Mouse (Mus musculus) kidney, adult 2 months (tissue): ENCODE data around the gene Neurl4. TPM values are rescaled to one million over a fixed set of nuclear protein-coding genes. Genes with fewer than 3 reads are reported as not detected.
A peak's percentile ranks its signal among the peaks of the same experiment; 100 is the strongest.

ENCODE experiments used
- DNase-seq: peaks from one replicate; pipeline ENCODE4 v3.0.0; 2021
- H3K27ac ChIP-seq: fragments of 200-500 bp; 2 replicates; pipeline ENCODE4 v1.5.1; 2012; ENCODE audit warnings: low read depth, low read length, control low read depth, inconsistent platforms; ENCODE audit not compliant: insufficient read depth
- H3K27me3 ChIP-seq: fragments of 200-500 bp; replicated peaks from 2 replicates; pipeline ENCODE4 v1.6.1; 2012; ENCODE audit warnings: mild to moderate bottlenecking, moderate library complexity, low read length, inconsistent platforms; ENCODE audit not compliant: control insufficient read depth, insufficient read depth
- H3K36me3 ChIP-seq: fragments of 200-500 bp; 2 replicates; pipeline ENCODE4 v1.6.1; 2012; ENCODE audit warnings: mild to moderate bottlenecking, moderate library complexity, low read length, inconsistent platforms; ENCODE audit not compliant: control insufficient read depth, insufficient read depth
- H3K4me1 ChIP-seq: fragments of 200-500 bp; 2 replicates; pipeline ENCODE4 v1.6.1; 2011; ENCODE audit warnings: low read length; ENCODE audit not compliant: control insufficient read depth, insufficient read depth
- H3K4me3 ChIP-seq: fragments of 200-500 bp; 2 replicates; pipeline ENCODE4 v1.5.1; 2011; ENCODE audit warnings: mild to moderate bottlenecking, low read depth, low read length, control low read depth; ENCODE audit not compliant: insufficient read depth
- CTCF ChIP-seq: fragments of 200-500 bp; conservative IDR thresholded peaks from 2 replicates; pipeline ENCODE4 v1.5.1; 2011; ENCODE audit warnings: low read depth, mild to moderate bottlenecking, control low read depth, low read length, moderate library complexity, mixed read lengths; ENCODE audit not compliant: insufficient read depth, insufficient read length
- POLR2A ChIP-seq: fragments of 200-500 bp; IDR thresholded peaks from one replicate; pipeline ENCODE4 v1.6.1; 2011; ENCODE audit warnings: low read depth, low read length, control low read depth
- WGBS: fragments of 180-500 bp; shearing (Covaris S2); methylation state at CpG from one replicate; pipeline ENCODE4 v1.1.7; 2018; 5-methylcytosine and 5-hydroxymethylcytosine counted together
- polyA plus RNA-seq: library from polyadenylated mRNA; depleted of rRNA; stranded (reverse); fragments of >200 nt; gene quantifications from 2 replicates; pipeline ENCODE4 v1.2.3, GENCODE M21; 2012

The Neurl4 gene
- polyA plus RNA-seq, 1 experiment, result 72.0 TPM

DNA sequence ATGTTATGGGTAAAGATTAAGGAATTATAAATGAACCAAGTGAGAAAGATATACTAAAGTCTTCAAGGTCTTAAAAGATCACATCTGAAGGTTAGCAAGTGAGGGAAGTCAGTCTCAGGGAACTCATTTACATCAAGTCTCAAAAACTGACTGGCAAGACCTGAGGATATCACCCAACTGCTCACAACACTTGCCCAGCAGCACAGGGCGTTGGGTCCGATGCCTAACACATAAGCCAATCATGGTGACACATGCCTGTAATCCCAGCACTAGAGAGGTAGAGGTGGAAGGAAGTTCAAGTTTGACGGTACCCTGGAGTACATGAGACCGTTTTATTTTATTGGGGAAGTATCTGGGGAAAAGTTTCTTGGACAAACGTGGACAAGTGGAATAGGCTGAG lies 17.2 kb downstream of the Neurl4 start:
- H3K27ac ChIP-seq, result no peak overlapping the region
- peaks cover 19% of the 10 kb centered on the region for H3K4me1 ChIP-seq
- no peak for TF ChIP-seq POLR2A
- TF ChIP-seq CTCF, result no peak
- peaks cover 9% of the 10 kb centered on the region; the same call in 1 of the 2 replicates for H3K36me3 ChIP-seq
- no peak overlapping the region for H3K4me3 ChIP-seq
- no peak for DNase-seq
- H3K27me3 ChIP-seq, result no peaks in the 10 kb centered on the region
- 80% methylated on average over 5 of the region's 5 CpGs for WGBS

DNA sequence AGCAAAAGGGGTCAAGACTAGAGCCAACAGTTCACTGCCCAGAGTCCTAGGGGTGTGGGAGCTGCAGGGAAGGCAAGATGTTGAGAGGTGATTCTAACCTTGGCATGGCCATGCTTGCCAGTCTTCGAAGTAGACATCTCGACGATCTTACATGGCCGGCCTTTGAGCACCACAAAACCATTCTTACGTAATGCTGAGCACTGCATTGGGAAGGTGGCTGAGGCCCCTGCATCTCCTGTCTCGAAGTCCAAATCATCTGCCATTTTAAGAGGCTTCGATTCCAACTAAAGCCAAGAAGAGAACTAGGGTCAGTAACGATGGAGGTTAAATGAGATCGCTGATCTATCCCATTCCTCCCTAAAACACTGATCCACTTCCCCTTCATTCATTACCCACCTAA lies 18.2 kb downstream of the Neurl4 start:
- Histone ChIP-seq H3K4me3 (no peak overlapping the region), H3K27ac (no peak overlapping the region), H3K27me3 (no peaks in the 10 kb centered on the region), H3K4me1 (peaks cover 14% of the 10 kb centered on the region), H3K36me3 (peaks cover 9% of the 10 kb centered on the region; the same call in 1 of the 2 replicates)
- 56% methylated on average over 9 of the region's 9 CpGs for WGBS
- DNase-seq, result no peak
- TF ChIP-seq POLR2A (no peak), CTCF (no peak)

DNA sequence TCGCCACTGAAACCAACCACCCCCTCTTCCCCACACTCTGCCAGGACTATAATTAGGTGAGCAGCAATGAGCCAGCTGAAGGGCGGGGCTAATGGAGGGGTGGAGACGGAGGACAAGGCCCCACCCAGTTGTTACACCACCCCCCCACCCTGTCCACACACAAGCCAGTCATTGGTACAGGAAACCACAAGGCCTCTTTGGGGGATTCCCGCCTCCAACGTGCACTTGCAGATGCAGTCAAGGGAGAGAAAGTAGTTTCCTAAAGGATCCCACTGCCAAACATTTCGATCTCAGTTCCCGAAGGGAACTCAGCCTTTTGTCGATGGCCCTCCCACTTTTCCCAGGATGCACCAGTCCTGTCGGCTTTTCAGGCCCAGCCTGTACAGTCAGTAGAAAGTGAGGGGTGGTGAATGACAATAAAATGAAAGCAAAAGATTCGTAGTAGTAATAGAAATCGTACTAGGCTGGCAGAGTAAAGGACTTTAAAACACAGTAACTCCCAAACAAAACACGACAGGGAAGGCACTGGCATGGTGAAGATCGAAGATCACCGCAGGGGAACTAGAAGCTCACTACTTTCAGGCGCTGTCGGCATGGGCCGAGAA lies 18.9 kb downstream of the Neurl4 start:
- WGBS, result under 1% methylated on average over 17 of the region's 17 CpGs
- H3K27me3 ChIP-seq, result no peaks in the 10 kb centered on the region
- peaks cover 9% of the 10 kb centered on the region; the same call in 1 of the 2 replicates for H3K36me3 ChIP-seq
- H3K4me3 ChIP-seq, result peak overlapping the region; percentile 84
- peak overlapping the region; percentile 22 for H3K27ac ChIP-seq
- peaks cover 10% of the 10 kb centered on the region for H3K4me1 ChIP-seq
- DNase-seq, result peak; percentile 91
- TF ChIP-seq CTCF (no peak), POLR2A (no peak)

DNA sequence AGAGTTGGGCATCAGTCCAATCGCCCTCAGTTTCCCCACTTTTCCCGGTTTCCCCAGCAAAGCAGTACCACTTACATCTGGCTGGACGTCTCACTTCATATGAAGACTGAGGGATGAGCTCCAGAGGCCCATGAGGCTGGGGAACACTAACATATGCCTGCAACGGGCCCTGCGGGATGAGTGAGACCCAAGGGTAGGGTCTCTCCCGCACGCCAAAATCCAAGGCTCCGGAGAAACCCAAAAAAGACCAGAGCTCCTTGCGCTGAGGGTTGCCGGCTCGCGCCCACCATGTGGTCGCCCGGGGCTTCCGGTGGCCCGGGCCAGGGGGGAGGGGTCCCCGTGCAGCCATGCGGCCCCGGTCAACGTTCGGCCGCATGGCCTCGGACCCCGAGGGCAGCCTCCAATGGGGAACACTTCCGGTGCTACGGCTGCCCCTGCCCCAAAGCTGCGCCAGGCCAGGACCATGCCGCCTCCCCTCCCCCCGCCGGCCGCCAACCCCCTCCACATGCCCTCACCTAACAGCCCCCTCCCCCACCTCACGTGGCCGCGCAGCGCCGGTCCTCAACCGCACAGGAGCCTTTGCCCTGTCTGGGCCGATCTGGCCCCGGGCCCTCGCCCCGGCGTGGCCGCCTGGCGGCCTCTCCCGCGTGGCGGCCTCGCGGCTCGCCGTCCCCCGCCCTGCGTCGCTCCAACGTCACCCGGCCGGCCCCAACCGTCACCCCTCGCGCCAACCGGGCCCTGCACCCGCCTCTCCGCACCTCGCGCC lies 19.6 kb downstream of the Neurl4 start:
- H3K27me3 ChIP-seq, result no peaks in the 10 kb centered on the region
- peaks cover 9% of the 10 kb centered on the region; the same call in 1 of the 2 replicates for H3K36me3 ChIP-seq
- no peak for TF ChIP-seq CTCF
- no peak for TF ChIP-seq POLR2A
- H3K27ac ChIP-seq, result peak overlapping the region; percentile 93
- peak; percentile 64 for DNase-seq
- WGBS, result under 1% methylated on average over 61 of the region's 65 CpGs
- H3K4me3 ChIP-seq, result peak overlapping the region; percentile 84
- peaks cover 6% of the 10 kb centered on the region; the same call in 1 of the 2 replicates for H3K4me1 ChIP-seq

DNA sequence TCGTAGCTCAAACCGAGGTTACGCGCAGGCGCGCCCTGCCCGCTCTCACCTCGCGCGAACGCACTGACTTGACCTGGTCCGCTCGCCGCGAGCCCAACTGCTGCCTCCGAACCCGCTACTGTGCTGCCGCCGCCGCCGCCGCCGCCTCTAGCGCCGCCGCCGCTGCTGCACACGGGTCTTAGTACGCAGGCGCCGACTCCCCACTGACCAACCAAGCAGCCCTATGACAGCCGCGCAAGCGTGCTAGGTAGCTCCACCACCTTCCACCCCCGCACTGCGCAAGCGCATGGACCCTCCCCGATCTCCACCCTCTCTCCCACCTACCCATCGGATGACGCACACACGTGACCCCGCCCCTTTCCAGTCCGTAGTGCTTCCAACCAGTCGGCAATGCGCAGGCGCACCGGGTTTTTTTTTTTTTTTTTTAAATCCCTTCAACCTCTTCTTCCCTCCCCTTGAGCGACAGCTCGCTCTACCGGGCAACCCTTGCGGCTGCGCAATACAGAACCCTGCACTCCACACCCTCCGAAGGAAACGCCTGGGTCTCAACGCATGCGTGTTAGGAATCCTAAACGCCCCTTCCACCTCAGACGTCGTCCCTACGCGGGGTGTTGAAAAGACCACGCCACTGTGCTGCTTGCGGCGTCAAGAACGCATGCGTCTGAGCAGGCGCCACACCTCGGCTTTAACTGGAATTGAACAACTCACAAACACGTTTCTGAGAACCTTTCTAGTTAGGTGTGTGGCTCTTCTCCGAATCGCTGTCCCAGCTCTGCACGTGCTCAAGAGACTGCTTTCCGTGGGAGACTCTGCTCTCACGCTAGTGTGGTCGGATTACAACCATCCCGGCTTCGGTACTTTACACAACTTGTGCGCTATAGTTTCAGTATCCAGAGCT lies 20.5 kb downstream of the Neurl4 start, which contains the start of gene Eif5a:
Gene Eif5a, minus strand, starts transcription at position 845 of the 898 bp plus-strand sequence.
- TF ChIP-seq POLR2A (peak; percentile 91), CTCF (peak; percentile 63)
- Histone ChIP-seq H3K27me3 (no peaks in the 10 kb centered on the region), H3K36me3 (peaks cover 5% of the 10 kb centered on the region; the same call in 1 of the 2 replicates), H3K27ac (peak within 1 kb of the TSS; percentile 93), H3K4me3 (peak within 1 kb of the TSS; percentile 84), H3K4me1 (peaks cover 6% of the 10 kb centered on the region; the same call in 1 of the 2 replicates)
- under 1% methylated on average over 78 of the region's 78 CpGs for WGBS
- peak; percentile 100 for DNase-seq

DNA sequence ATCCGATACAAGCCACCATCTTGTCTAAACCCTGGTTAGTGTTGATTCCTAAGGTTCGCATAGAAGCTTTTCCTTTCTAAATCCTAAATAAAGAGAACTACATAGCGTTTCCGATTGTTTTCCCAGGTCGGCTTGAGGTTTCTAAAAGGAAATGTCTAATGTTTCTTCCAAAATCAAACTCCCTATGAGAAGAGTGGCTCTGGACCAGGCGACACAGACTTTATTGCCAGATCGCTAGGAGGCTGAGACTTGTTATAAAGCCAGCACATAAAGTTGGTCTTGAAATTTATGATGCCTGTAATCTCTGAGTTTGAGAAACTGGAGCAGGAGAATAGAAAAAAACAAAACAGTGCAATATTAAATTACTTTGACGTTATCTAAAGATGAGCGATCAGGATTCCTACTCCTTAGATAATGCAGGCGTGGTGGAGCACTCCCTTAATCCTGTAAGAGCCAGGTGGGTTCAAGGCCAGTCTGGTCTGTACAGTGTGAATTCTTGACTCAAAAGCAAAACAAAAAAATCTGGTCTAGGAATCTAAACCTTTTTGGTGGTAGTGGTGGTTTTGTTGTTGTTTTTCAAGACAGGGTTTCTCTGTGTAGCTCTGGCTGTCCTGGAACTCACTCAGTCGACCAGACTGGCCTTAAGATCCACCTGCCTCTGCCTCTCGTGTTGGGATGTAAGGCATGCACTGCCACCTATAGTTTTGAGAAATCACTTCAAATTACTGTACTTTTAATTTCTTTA lies 21.3 kb downstream of the Neurl4 start:
- Histone ChIP-seq H3K36me3 (peaks cover 4% of the 10 kb centered on the region; the same call in 1 of the 2 replicates), H3K4me1 (peaks cover 6% of the 10 kb centered on the region; the same call in 1 of the 2 replicates), H3K27ac (peak overlapping the region; percentile 93), H3K4me3 (peak overlapping the region; percentile 56), H3K27me3 (no peaks in the 10 kb centered on the region)
- TF ChIP-seq CTCF (no peak), POLR2A (no peak)
- WGBS, result 5% methylated on average over 12 of the region's 12 CpGs
- no peak for DNase-seq
